In the genomic region with DNA sequence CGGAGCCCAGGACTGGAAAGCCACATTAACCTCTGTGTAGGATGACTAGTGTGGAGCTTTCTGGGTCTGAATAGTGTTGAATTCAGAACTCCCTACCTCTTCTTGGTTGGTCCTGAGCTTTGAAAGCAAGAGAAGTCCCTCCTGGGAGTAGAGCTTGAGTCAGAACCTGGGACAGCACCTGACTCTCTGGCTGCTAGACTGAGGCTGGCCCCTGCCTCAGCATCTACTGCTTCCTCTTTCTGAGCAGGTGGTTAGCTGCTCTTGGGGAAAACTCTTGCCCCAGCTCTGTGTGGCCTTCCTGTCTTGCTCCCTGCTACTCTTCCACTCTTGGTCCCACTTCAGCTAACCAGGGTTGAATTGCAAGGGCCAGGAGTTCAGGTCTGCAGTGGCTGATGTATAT, we compare ENCODE assay signal across 15 mouse cellular contexts.
"Had no signal": no experiment of that assay in that cellular context is flagged by ENCODE, and none has a peak within 500 bp of the region (broad histone marks: within the 10 kb centered on the region; RNA-seq: fewer than 3 reads in every experiment).

No protein-coding gene starts in this region.

- H3K27ac ChIP-seq: limb, embryonic 12.5 days; liver, embryonic 13.5 days; lung, embryonic 15.5 days; macrophage; neural tube, embryonic 15.5 days had no signal

- H3K9ac ChIP-seq: limb, embryonic 12.5 days; liver, embryonic 13.5 days; liver, postnatal 0 days; lung, embryonic 15.5 days; neural tube, embryonic 15.5 days had no signal

- ATAC-seq: liver, postnatal 0 days had no signal

- H3K4me3 ChIP-seq: limb, embryonic 12.5 days; liver, embryonic 13.5 days; lung, embryonic 15.5 days; myocyte; neural tube, embryonic 15.5 days had no signal

- H3K27me3 ChIP-seq: limb, embryonic 12.5 days; liver, embryonic 13.5 days; lung, embryonic 15.5 days; neural tube, embryonic 15.5 days had no signal

- H3K9me3 ChIP-seq: limb, embryonic 12.5 days; liver, embryonic 13.5 days; lung, embryonic 15.5 days; neural tube, embryonic 15.5 days had no signal

- H3K4me2 ChIP-seq: limb, embryonic 12.5 days; liver, embryonic 13.5 days; lung, embryonic 15.5 days; neural tube, embryonic 15.5 days had no signal

- H3K4me1 ChIP-seq: limb, embryonic 12.5 days; liver, embryonic 13.5 days; lung, embryonic 15.5 days; neural tube, embryonic 15.5 days had no signal

- DNase-seq: kidney, postnatal 25 days; layer of hippocampus, postnatal 36 days; liver; liver, embryonic 13.5 days; liver, postnatal 0 days; lung, postnatal 14 days; midbrain, embryonic 14.5 days; right cerebral cortex, adult 18-20 months; thymus, adult 2 months; thymus, postnatal 25 days had no signal
